Mouse (Mus musculus) liver, postnatal 0 days (tissue): Measurements from ENCODE around the gene Bpifb9a. TPM values are rescaled to one million over a fixed set of nuclear protein-coding genes. Genes with fewer than 3 reads are reported as not detected.
A peak's percentile ranks its signal among the peaks of the same experiment; 100 is the strongest.
"Not testable (repeated sequence)": the region's sequence is repeated elsewhere in the genome, so short reads cannot be mapped to it uniquely, and the experiment has no call there.

Experiments used
- ATAC-seq: fragments of 200-750 bp; cut with Nextera tagmentation; 2 replicates; pipeline ENCODE4 v1.8.0; 2017; ENCODE audit warnings: mild to moderate bottlenecking, moderate library complexity
- DNase-seq: peaks from one replicate; pipeline ENCODE4 v3.0.0-alpha.2; 2016
- H3K27ac ChIP-seq: fragments of 300-500 bp; sonication (generic); 2 replicates; pipeline ENCODE4 v1.5.1; 2014; ENCODE audit warnings: antibody characterized with exemption, moderate library complexity, mild to moderate bottlenecking, low read depth
- H3K27me3 ChIP-seq: fragments of 300-500 bp; sonication (generic); 2 replicates; pipeline ENCODE4 v1.6.1; 2014; ENCODE audit warnings: low read length, control low read depth, mixed read lengths; ENCODE audit not compliant: insufficient read depth
- H3K36me3 ChIP-seq: fragments of 300-500 bp; sonication (generic); replicated peaks from 2 replicates; pipeline ENCODE4 v1.6.1; 2014; ENCODE audit warnings: mild to moderate bottlenecking, control low read depth, low read length, moderate library complexity, mixed read lengths; ENCODE audit not compliant: insufficient read depth
- H3K4me1 ChIP-seq: fragments of 300-500 bp; sonication (generic); 2 replicates; pipeline ENCODE4 v1.6.1; 2014; ENCODE audit warnings: antibody characterized with exemption, mild to moderate bottlenecking, control low read depth; ENCODE audit not compliant: insufficient read depth
- H3K4me2 ChIP-seq: fragments of 300-500 bp; sonication (generic); 2 replicates; pipeline ENCODE4 v1.6.1; 2014; ENCODE audit warnings: low read depth, mild to moderate bottlenecking, low read length, moderate library complexity, mixed read lengths
- H3K4me3 ChIP-seq: fragments of 300-500 bp; sonication (generic); 2 replicates; pipeline ENCODE4 v1.5.1; 2014; ENCODE audit warnings: low read depth, low read length
- H3K9ac ChIP-seq: fragments of 300-500 bp; sonication (generic); replicated peaks from 2 replicates; pipeline ENCODE4 v1.6.1; 2014; ENCODE audit warnings: mild to moderate bottlenecking, moderate library complexity
- H3K9me3 ChIP-seq: fragments of 300-500 bp; sonication (generic); 2 replicates; pipeline ENCODE4 v1.6.1; 2016; ENCODE audit warnings: mild to moderate bottlenecking, control low read depth, low read length, mixed read lengths
- CTCF ChIP-seq: sonication (generic); IDR thresholded peaks from 2 replicates; pipeline ENCODE4 v1.5.1; 2016; ENCODE audit warnings: antibody characterized with exemption, low read depth
- EP300 ChIP-seq: IDR thresholded peaks from 2 replicates; pipeline ENCODE4 v1.6.1; 2016; ENCODE audit warnings: antibody characterized with exemption, low read depth, mild to moderate bottlenecking
- WGBS: fragments of 180-500 bp; shearing (Covaris S2); extraction: QIAGEN DNeasy Blood & Tissue Kit; methylation state at CpG from one replicate; pipeline ENCODE4 v1.1.7; 2014; ENCODE audit not compliant: insufficient replicate concordance; 5-methylcytosine and 5-hydroxymethylcytosine counted together
- polyA plus RNA-seq: library from polyadenylated mRNA; unstranded; fragments of >200 nt; fragmentation: Nextera tagmentation; extraction: Ambion mirVana; gene quantifications from 2 replicates; pipeline ENCODE4 v1.2.1, GENCODE M21; 2015

Bpifb9a gene
- polyA plus RNA-seq, 1 experiment from 2014 or later: not detected

DNA sequence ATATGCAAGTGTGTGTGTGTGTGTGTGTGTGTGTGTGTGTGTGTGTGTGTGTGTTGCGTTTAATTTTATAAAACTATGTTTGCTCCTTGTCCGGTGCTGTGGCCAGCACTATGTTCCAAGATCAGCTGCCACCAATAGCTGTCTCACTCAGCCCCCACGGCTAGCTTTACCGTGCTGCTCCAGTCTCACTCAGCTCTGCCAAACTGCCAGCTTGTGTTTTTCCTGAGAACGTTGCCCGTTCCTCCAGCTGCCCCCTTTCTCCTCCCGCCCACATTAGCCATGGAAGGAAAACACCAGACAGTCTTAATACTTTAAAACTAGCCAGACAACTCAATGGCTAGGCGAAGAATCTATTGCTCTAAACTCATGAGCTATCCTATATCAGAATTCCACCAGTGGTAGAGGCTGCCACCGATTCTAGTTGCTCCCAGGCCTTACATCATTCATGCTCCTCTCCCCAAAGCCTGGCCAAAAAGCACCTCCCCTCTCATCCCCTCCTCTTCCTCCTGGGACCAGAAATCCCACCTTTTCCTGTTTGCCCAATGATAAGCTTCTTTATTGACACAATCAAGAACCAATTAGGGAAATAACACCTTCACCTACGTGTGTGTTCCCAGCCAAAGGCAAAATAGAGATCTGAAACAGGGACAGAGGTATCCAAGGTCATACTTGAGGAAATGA, 14.2 kb upstream of the Bpifb9a start:
- Histone ChIP-seq H3K27me3 (no peaks in the 10 kb centered on the region), H3K9me3 (no peaks in the 10 kb centered on the region), H3K9ac (no peak overlapping the region), H3K4me1 (no peaks in the 10 kb centered on the region), H3K4me3 (no peak overlapping the region), H3K27ac (no peak overlapping the region), H3K36me3 (no peaks in the 10 kb centered on the region), H3K4me2 (no peak overlapping the region)
- ATAC-seq: no peak
- no peak for DNase-seq
- WGBS: 83% methylated on average over 10 of the region's 10 CpGs
- TF ChIP-seq CTCF (no peak), EP300 (no peak)

- DNase-seq (no peak), ATAC-seq (no peak)
- no peaks in the 10 kb centered on the region for H3K27me3 ChIP-seq
- no peaks in the 10 kb centered on the region for H3K4me1 ChIP-seq
- no peak overlapping the region for H3K27ac ChIP-seq
- TF ChIP-seq CTCF: no peak
- TF ChIP-seq EP300: no peak
- no peaks in the 10 kb centered on the region for H3K36me3 ChIP-seq
- H3K4me3 ChIP-seq: no peak overlapping the region
- H3K9me3 ChIP-seq: no peaks in the 10 kb centered on the region
- no peak overlapping the region for H3K9ac ChIP-seq
- 88% methylated on average over 5 of the region's 5 CpGs for WGBS
- H3K4me2 ChIP-seq: no peak overlapping the region
Measured at GRCm38 (mm10) chr2:154245322-154245721, 12.3 kb upstream of the Bpifb9a start.

DNA sequence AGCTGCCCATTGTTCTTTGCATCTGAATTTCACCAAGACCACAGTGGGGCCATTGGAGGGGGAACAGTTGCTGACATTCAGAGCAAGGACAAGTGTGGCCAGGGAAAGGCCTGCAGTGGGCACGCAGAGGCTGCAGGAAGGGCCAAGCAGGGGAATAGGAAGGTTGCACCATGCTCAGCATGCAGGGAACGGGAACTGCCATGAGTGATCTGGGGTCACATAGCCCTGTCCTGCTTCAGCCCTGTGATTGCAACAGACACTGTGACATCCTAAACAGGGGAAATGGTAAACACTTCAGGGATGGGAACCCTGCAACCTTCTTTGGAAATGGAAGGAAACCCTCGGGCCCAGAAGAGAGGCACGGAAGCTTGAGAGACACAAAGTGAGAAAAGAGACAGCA, 2.4 kb upstream of the Bpifb9a start:
- 53% methylated on average over 2 of the region's 4 CpGs for WGBS
- peak; percentile 23; the same call in 1 of the 2 replicates for ATAC-seq
- not testable (repeated sequence) for H3K4me2 ChIP-seq, DNase-seq, H3K9me3 ChIP-seq, H3K36me3 ChIP-seq, H3K27me3 ChIP-seq, H3K4me1 ChIP-seq, H3K4me3 ChIP-seq, H3K9ac ChIP-seq, H3K27ac ChIP-seq

GRCm38 (mm10) chr2:154255770-154256169, 1.9 kb upstream of the Bpifb9a start:
- Histone ChIP-seq H3K9ac (no peak overlapping the region), H3K36me3 (no peaks in the 10 kb centered on the region), H3K27me3 (no peaks in the 10 kb centered on the region), H3K9me3 (no peaks in the 10 kb centered on the region), H3K4me3 (no peak overlapping the region), H3K4me2 (no peak overlapping the region), H3K4me1 (no peaks in the 10 kb centered on the region), H3K27ac (no peak overlapping the region)
- ATAC-seq (no peak), DNase-seq (no peak)
- 65% methylated on average over 4 of the region's 4 CpGs for WGBS
- TF ChIP-seq CTCF (no peak), EP300 (no peak)

DNA sequence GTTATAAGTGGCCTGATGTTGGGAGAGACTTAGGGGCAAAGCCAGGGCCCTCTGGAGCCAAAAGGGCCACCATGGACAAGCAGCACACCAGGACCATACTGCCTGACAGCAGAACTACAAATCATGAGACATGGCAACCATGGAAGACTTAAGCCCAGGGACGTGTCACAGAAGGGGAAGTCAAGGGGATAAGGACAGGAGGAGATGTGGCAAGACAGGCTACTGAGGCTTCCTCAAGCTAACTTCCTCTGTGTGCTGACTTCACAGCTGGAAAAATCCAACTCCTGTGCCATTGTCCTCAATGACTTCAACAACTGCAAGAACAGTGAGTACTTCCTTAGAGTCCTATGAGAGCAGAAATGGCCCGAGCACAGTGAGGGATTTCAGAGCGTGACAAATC, 6.7 kb downstream of the Bpifb9a start:
- not testable (repeated sequence) for H3K36me3 ChIP-seq, H3K4me1 ChIP-seq, H3K9ac ChIP-seq, H3K4me3 ChIP-seq, H3K27me3 ChIP-seq, H3K27ac ChIP-seq, H3K9me3 ChIP-seq, H3K4me2 ChIP-seq, DNase-seq
- peak; percentile 47 for ATAC-seq
- 43% methylated on average over 3 of the region's 3 CpGs for WGBS

DNA sequence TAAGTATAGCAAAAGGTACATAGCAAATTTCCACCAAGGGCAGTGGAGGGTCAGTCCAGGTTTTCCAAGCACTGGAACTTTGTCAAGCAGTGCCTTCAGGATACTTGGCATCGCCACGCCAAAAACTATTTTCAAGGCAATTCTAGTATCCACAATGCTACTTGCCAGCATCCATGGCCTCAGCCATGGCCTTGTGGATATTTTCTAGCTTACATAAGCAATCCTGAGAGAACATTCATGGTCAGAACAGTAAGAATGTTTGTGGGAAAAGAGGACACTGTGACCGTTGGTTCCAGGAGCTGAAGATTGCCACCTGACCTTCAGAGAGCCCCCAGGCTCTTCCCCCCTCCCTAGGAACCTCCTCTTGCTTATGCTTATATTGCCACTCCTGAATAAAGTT, 34.2 kb downstream of the Bpifb9a start:
- H3K4me3 ChIP-seq, H3K36me3 ChIP-seq, H3K9me3 ChIP-seq, H3K9ac ChIP-seq, DNase-seq, H3K4me2 ChIP-seq, H3K27ac ChIP-seq, ATAC-seq, H3K4me1 ChIP-seq, H3K27me3 ChIP-seq: not testable (repeated sequence)
- WGBS: 81% methylated on average over 3 of the region's 3 CpGs

GRCm38 (mm10) chr2:154292833-154293232, 35.2 kb downstream of the Bpifb9a start:
- no peak for TF ChIP-seq EP300
- 0 out of 2 replicates have a peak, but pooled peaks have one; percentile 11 for TF ChIP-seq CTCF
- H3K27ac ChIP-seq: no peak overlapping the region
- no peak overlapping the region for H3K9ac ChIP-seq
- no peaks in the 10 kb centered on the region for H3K4me1 ChIP-seq
- no peaks in the 10 kb centered on the region for H3K27me3 ChIP-seq
- no peak overlapping the region for H3K4me2 ChIP-seq
- H3K36me3 ChIP-seq: no peaks in the 10 kb centered on the region
- DNase-seq (no peak), ATAC-seq (no peak)
- H3K4me3 ChIP-seq: no peak overlapping the region
- 73% methylated on average over 1 of the region's 1 CpGs for WGBS
- H3K9me3 ChIP-seq: no peaks in the 10 kb centered on the region
